Mouse (Mus musculus): ENCODE measurements around the gene Hoxd9. TPM values are rescaled to one million over a fixed set of nuclear protein-coding genes. Genes with fewer than 3 reads are reported as not detected.

Hoxd9 gene
- polyA plus RNA-seq, 1 experiment from 2014 or later: not detected

GRCm38 (mm10) chr2:74707599-74707998, 10.1 kb downstream of the Hoxd9 start:
- Histone ChIP-seq H3K9ac (ENCODE audit: low read length) (no peak overlapping the region), H3K4me3 (ENCODE audit: low read depth, low read length) (no peak overlapping the region), H3K27me3 (replicated peaks; ENCODE audit: control insufficient read depth, insufficient read depth, low read length) (peaks cover 95% of the 10 kb centered on the region), H3K36me3 (ENCODE audit: control insufficient read depth, insufficient read depth, low read length) (no peaks in the 10 kb centered on the region), H3K9me3 (replicated peaks; ENCODE audit: control insufficient read depth, low read length) (no peaks in the 10 kb centered on the region), H3K4me2 (ENCODE audit: low read length) (no peak overlapping the region), H3K27ac (ENCODE audit: low read depth, low read length) (no peak overlapping the region), H3K4me1 (ENCODE audit: control insufficient read depth, insufficient read depth, low read length) (peaks cover 4% of the 10 kb centered on the region; the same call in 1 of the 2 replicates)
- ATAC-seq (no peak), DNase-seq (ENCODE audit: low spot score) (no peak)
- WGBS: 5% methylated on average over 7 of the region's 7 CpGs

- Histone ChIP-seq H3K4me3 (ENCODE audit: low read depth, low read length) (no peak overlapping the region), H3K4me2 (ENCODE audit: low read length) (no peak overlapping the region), H3K27ac (ENCODE audit: low read depth, low read length) (no peak overlapping the region), H3K9me3 (replicated peaks; ENCODE audit: control insufficient read depth, low read length) (no peaks in the 10 kb centered on the region), H3K36me3 (ENCODE audit: control insufficient read depth, insufficient read depth, low read length) (no peaks in the 10 kb centered on the region), H3K9ac (ENCODE audit: low read length) (no peak overlapping the region), H3K27me3 (replicated peaks; ENCODE audit: control insufficient read depth, insufficient read depth, low read length) (peaks cover 97% of the 10 kb centered on the region), H3K4me1 (ENCODE audit: control insufficient read depth, insufficient read depth, low read length) (peaks cover 4% of the 10 kb centered on the region; the same call in 1 of the 2 replicates)
- DNase-seq (ENCODE audit: low spot score): no peak
- ATAC-seq: no peak
- 6% methylated on average over 4 of the region's 4 CpGs for WGBS
Measured at GRCm38 (mm10) chr2:74708676-74709075, 11.1 kb downstream of the Hoxd9 start.

GRCm38 (mm10) chr2:74709465-74710419, 12.2 kb downstream of the Hoxd9 start:
- no peak overlapping the region for H3K27ac ChIP-seq (ENCODE audit: low read depth, low read length)
- H3K27me3 ChIP-seq (replicated peaks; ENCODE audit: control insufficient read depth, insufficient read depth, low read length): peaks cover 97% of the 10 kb centered on the region
- ATAC-seq (no peak), DNase-seq (ENCODE audit: low spot score) (no peak)
- 3% methylated on average over 5 of the region's 5 CpGs for WGBS
- no peak overlapping the region for H3K9ac ChIP-seq (ENCODE audit: low read length)
- H3K9me3 ChIP-seq (replicated peaks; ENCODE audit: control insufficient read depth, low read length): no peaks in the 10 kb centered on the region
- H3K4me2 ChIP-seq (ENCODE audit: low read length): no peak overlapping the region
- H3K4me1 ChIP-seq (ENCODE audit: control insufficient read depth, insufficient read depth, low read length): peaks cover 4% of the 10 kb centered on the region; the same call in 1 of the 2 replicates
- no peaks in the 10 kb centered on the region for H3K36me3 ChIP-seq (ENCODE audit: control insufficient read depth, insufficient read depth, low read length)
- no peak overlapping the region for H3K4me3 ChIP-seq (ENCODE audit: low read depth, low read length)

- no peaks in the 10 kb centered on the region for H3K36me3 ChIP-seq (ENCODE audit: control insufficient read depth, insufficient read depth, low read length)
- 1% methylated on average over 16 of the region's 16 CpGs for WGBS
- H3K4me1 ChIP-seq (ENCODE audit: control insufficient read depth, insufficient read depth, low read length): no peaks in the 10 kb centered on the region
- no peak for ATAC-seq
- H3K4me3 ChIP-seq (ENCODE audit: low read depth, low read length): no peak overlapping the region
- no peak for DNase-seq (ENCODE audit: low spot score)
- no peaks in the 10 kb centered on the region for H3K9me3 ChIP-seq (replicated peaks; ENCODE audit: control insufficient read depth, low read length)
- no peak overlapping the region for H3K4me2 ChIP-seq (ENCODE audit: low read length)
- H3K27me3 ChIP-seq (replicated peaks; ENCODE audit: control insufficient read depth, insufficient read depth, low read length): peaks cover 97% of the 10 kb centered on the region
- H3K9ac ChIP-seq (ENCODE audit: low read length): no peak overlapping the region
- H3K27ac ChIP-seq (ENCODE audit: low read depth, low read length): no peak overlapping the region
Measured at GRCm38 (mm10) chr2:74710929-74711543, 13.5 kb downstream of the Hoxd9 start.

DNA sequence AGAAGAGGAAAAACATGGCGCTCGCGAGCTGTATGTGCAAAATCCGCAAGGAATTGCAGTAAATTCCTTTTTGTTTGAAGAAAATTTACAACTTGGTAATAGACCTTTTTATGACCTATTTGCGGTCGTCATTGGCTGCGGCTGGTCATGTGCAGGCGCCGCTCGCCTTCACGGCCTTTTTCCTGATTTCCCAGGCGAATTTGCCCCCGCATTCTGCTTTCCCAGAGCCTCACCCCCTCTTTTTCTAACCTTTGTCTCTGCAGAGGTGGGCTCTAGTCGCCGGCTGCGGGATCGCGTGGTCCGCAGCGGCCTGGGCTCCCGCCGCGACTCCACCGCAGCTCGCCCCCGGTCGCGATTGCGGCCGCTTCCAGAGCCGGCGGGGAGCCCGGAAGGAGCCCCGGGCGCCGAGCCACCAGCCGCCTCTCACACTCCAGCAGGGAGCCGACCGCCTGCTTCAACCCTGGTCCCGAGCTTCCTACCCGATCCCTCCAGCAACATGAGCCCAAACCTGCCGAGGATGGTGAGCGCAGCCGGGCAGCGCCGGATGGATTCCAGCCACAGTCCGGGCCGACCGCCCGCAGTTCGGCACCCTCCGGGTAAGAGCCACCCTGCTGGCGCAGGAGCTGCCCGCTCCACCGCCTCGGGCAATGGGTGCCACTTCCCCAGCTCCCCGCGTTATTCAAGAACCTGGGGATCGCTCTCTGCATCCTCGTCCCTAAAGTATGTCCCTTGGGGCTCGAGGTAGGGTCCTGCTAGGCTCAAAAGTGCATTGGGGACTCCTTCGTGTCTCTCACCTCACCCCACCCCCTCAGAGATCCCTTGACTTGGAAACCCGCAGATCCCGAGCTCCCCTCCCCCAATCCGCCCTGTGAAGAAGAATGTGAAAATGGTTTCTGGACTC, 14.4 kb downstream of the Hoxd9 start, which contains the start of the genes Hoxd3 and Hoxd4:
Hoxd3 (plus strand) TSS at position 207 of the 901 bp plus-strand sequence.
Hoxd4 (plus strand) TSS at position 209 of the 901 bp plus-strand sequence.
- Histone ChIP-seq H3K4me1 (ENCODE audit: control insufficient read depth, insufficient read depth, low read length) (no peaks in the 10 kb centered on the region), H3K4me3 (ENCODE audit: low read depth, low read length) (peak within 1 kb of the TSS; percentile 11; the same call in 1 of the 2 replicates), H3K9ac (ENCODE audit: low read length) (no peak within 1 kb of the TSS), H3K9me3 (replicated peaks; ENCODE audit: control insufficient read depth, low read length) (no peaks in the 10 kb centered on the region), H3K27ac (ENCODE audit: low read depth, low read length) (no peak within 1 kb of the TSS), H3K4me2 (ENCODE audit: low read length) (peak within 1 kb of the TSS; percentile 28; the same call in 1 of the 2 replicates), H3K36me3 (ENCODE audit: control insufficient read depth, insufficient read depth, low read length) (no peaks in the 10 kb centered on the region), H3K27me3 (replicated peaks; ENCODE audit: control insufficient read depth, insufficient read depth, low read length) (peaks cover 97% of the 10 kb centered on the region)
- under 1% methylated on average over 65 of the region's 65 CpGs for WGBS
- 0 out of 2 replicates have a peak, but pooled peaks have one; percentile 20 for ATAC-seq
- no peak for DNase-seq (ENCODE audit: low spot score)

DNA sequence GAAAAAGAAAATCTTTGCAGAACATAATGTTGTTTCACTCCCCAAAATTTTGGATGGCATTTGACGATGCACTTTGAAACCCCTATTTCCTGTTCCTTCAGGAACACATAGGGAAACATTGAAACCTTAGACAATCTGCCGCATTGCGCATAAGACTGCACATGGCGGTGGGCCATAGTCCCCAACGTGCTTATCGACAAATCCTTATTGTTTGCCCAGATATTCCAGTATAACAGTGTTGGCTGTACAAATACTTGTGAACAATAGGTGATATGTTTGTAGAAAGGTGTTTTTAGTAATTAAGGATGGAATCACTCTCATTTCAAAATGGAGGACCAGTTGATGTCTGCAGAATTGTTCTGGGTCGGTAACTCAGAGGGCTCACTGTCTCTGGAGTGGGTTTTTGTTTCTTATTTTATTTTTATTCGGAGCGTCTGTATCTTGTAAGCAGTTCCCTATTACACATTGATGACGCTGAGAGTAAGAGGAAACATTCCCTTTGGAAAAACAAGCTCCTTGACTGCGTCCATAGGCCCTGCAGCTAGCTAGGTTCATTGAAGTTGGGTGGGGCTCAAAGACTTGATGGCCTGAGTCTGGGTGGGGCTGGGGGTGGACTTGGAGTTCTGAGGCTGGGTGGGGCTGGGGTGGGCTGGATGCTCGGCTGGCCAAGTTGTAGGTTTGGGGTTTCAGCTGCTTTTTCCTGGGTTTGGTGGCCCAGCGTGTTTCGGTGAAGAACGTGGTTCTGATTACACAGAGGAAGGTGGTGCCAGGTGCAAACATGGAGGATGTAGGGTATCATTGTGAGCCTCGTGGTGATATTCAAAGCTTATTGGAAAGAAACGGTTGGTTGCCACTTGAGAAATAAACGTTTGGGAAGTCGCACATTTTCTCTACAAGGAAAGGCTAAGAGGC, 16.0 kb downstream of the Hoxd9 start:
- H3K4me3 ChIP-seq (ENCODE audit: low read depth, low read length): no peak overlapping the region
- H3K4me2 ChIP-seq (ENCODE audit: low read length): no peak overlapping the region
- peaks cover 97% of the 10 kb centered on the region for H3K27me3 ChIP-seq (replicated peaks; ENCODE audit: control insufficient read depth, insufficient read depth, low read length)
- no peak overlapping the region for H3K27ac ChIP-seq (ENCODE audit: low read depth, low read length)
- 2% methylated on average over 19 of the region's 19 CpGs for WGBS
- H3K9ac ChIP-seq (ENCODE audit: low read length): no peak overlapping the region
- ATAC-seq (no peak), DNase-seq (ENCODE audit: low spot score) (no peak)
- no peaks in the 10 kb centered on the region for H3K9me3 ChIP-seq (replicated peaks; ENCODE audit: control insufficient read depth, low read length)
- no peaks in the 10 kb centered on the region for H3K4me1 ChIP-seq (ENCODE audit: control insufficient read depth, insufficient read depth, low read length)
- no peaks in the 10 kb centered on the region for H3K36me3 ChIP-seq (ENCODE audit: control insufficient read depth, insufficient read depth, low read length)

GRCm38 (mm10) chr2:74714156-74714789, 16.7 kb downstream of the Hoxd9 start:
- no peaks in the 10 kb centered on the region for H3K9me3 ChIP-seq (replicated peaks; ENCODE audit: control insufficient read depth, low read length)
- no peak overlapping the region for H3K4me3 ChIP-seq (ENCODE audit: low read depth, low read length)
- ATAC-seq: no peak
- no peaks in the 10 kb centered on the region for H3K36me3 ChIP-seq (ENCODE audit: control insufficient read depth, insufficient read depth, low read length)
- H3K9ac ChIP-seq (ENCODE audit: low read length): no peak overlapping the region
- no peak for DNase-seq (ENCODE audit: low spot score)
- H3K4me2 ChIP-seq (ENCODE audit: low read length): no peak overlapping the region
- peaks cover 97% of the 10 kb centered on the region for H3K27me3 ChIP-seq (replicated peaks; ENCODE audit: control insufficient read depth, insufficient read depth, low read length)
- H3K27ac ChIP-seq (ENCODE audit: low read depth, low read length): no peak overlapping the region
- no peaks in the 10 kb centered on the region for H3K4me1 ChIP-seq (ENCODE audit: control insufficient read depth, insufficient read depth, low read length)
- 3% methylated on average over 18 of the region's 18 CpGs for WGBS
